29 mouse cellular contexts compared by ENCODE assay signal in the genomic region with DNA sequence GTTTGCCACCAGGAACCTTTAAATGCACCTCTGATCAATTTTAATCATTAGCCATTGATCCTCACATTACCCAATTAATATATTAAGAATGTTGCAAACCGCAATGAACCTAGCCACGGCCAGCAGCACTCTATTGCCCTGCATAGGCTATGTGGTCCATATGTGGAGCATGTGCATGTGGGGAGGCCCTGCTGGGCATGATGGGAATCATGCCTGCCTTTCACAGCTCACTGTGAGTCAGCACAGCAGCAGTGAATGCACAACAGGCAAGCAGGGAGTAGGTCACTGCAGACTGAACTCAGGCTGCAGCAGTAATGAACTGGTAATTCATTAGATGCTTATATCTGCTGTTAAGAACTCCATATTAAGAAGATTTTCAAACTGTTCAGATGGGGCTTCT.
DNase-seq lines count a peak whose midpoint lies in the region; ATAC-seq lines count a peak whose summit lies in the region.
"Had no signal": no experiment of that assay in that cellular context is flagged by ENCODE, and none has a peak within 500 bp of the region (broad histone marks: within the 10 kb centered on the region; RNA-seq: fewer than 3 reads in every experiment).

No protein-coding gene starts in this region.

- H3K9me3 ChIP-seq in midbrain, embryonic 11.5 days (ENCODE audit: control insufficient read depth, low read length), result no peaks in the 10 kb centered on the region
- H3K9me3 ChIP-seq: heart, embryonic 10.5 days; heart, embryonic 13.5 days had no signal

- no peak overlapping the region for H3K4me2 ChIP-seq in midbrain, embryonic 11.5 days
- H3K4me2 ChIP-seq: heart, embryonic 13.5 days; hindbrain, embryonic 14.5 days had no signal

- WGBS in midbrain, embryonic 11.5 days, result 96% methylated on average over 2 of the region's 2 CpGs

- H3K4me3 ChIP-seq in midbrain, embryonic 11.5 days (ENCODE audit: low read depth, low read length), result no peak overlapping the region
- H3K4me3 ChIP-seq: heart, adult 2 months; heart, embryonic 10.5 days; heart, embryonic 13.5 days had no signal

- no peaks in the 10 kb centered on the region for H3K36me3 ChIP-seq in midbrain, embryonic 11.5 days (ENCODE audit: control insufficient read depth, insufficient read depth, low read length)
- H3K36me3 ChIP-seq: heart, embryonic 10.5 days; heart, embryonic 13.5 days had no signal

- no peaks in the 10 kb centered on the region for H3K27me3 ChIP-seq in midbrain, embryonic 11.5 days (ENCODE audit: control insufficient read depth, insufficient read depth, low read length)
- H3K27me3 ChIP-seq: heart, embryonic 13.5 days; Patski had no signal

- no peak for ATAC-seq in midbrain, embryonic 11.5 days (ENCODE audit: low FRiP score)
- ATAC-seq: CD4-positive, CD25-positive, alpha-beta regulatory T cell, adult 4 months; forebrain, embryonic 14.5 days; hindbrain, postnatal 0 days; inflammation-experienced regulatory T-cells, adult 6 months; intestine, embryonic 16.5 days had no signal

- DNase-seq in adrenal gland, postnatal 25 days, result peak; percentile 1
- no peak for DNase-seq in adrenal gland, postnatal 14 days
- DNase-seq in 3134 (ENCODE audit: extremely low read depth, insufficient read length, low spot score) (peak; percentile 23), 416B (ENCODE audit: low read depth) (peak; percentile 37), NIH3T3 (ENCODE audit: low read depth) (peak; percentile 62)
- DNase-seq in midbrain, embryonic 11.5 days (ENCODE audit: low spot score, missing footprints), result no peak
- DNase-seq in gastrocnemius, adult 8-10 months (ENCODE audit: low spot score in 2 of 2), result no peak
- no peak for DNase-seq in right cerebral cortex, postnatal 4 days
- DNase-seq: adrenal gland, postnatal 10 days; B cell, adult 2 months; cerebellum, adult 11-12 months; cerebellum, adult 8-10 months; cerebellum, postnatal 10 days; cerebellum, postnatal 36 days; gastrocnemius, postnatal 10 days; gastrocnemius, postnatal 36 days; heart, adult 2 months; heart, postnatal 14 days; heart, postnatal 4 days; kidney, adult 2 months had no signal

- H3K4me1 ChIP-seq in midbrain, embryonic 11.5 days (ENCODE audit: control insufficient read depth, insufficient read depth, low read length), result no peaks in the 10 kb centered on the region

- H3K27ac ChIP-seq in midbrain, embryonic 11.5 days (ENCODE audit: low read depth, low read length), result no peak overlapping the region
- H3K27ac ChIP-seq: heart, adult 2 months; heart, embryonic 10.5 days; heart, embryonic 13.5 days; hindbrain, embryonic 14.5 days; hindbrain, postnatal 0 days had no signal

- no peak overlapping the region for H3K9ac ChIP-seq in midbrain, embryonic 11.5 days (ENCODE audit: low read length)
- H3K9ac ChIP-seq: heart, embryonic 13.5 days; hindbrain, embryonic 14.5 days had no signal

Comparison
In these comparisons a context has a peak if more than half of its experiments do, and no peak if none do; other contexts are left out.
1. DNase-seq: peak in adrenal gland, postnatal 25 days (single experiment), 3134 (single experiment), 416B (single experiment) and NIH3T3 (single experiment); none in adrenal gland, postnatal 14 days (single experiment), midbrain, embryonic 11.5 days (single experiment), gastrocnemius, adult 8-10 months (0 of 2) and right cerebral cortex, postnatal 4 days (single experiment).